Mouse (Mus musculus) limb, embryonic 13.5 days (tissue): Measurements from ENCODE around the gene Igfbp7. TPM values are rescaled to one million over a fixed set of nuclear protein-coding genes. Genes with fewer than 3 reads are reported as not detected.

Experiments used
- ATAC-seq: fragments of 200-750 bp; cut with Nextera tagmentation; 2 replicates; pipeline ENCODE4 v1.8.0; 2017; ENCODE audit warnings: low read depth, moderate number of reproducible peaks, moderate TSS enrichment; ENCODE audit not compliant: low FRiP score
- H3K27ac ChIP-seq: fragments of 300-500 bp; sonication (generic); 2 replicates; pipeline ENCODE4 v1.5.1; 2015; ENCODE audit warnings: inconsistent platforms, mild to moderate bottlenecking, moderate library complexity
- H3K27me3 ChIP-seq: fragments of 300-500 bp; sonication (generic); 2 replicates; pipeline ENCODE4 v1.6.1; 2015; ENCODE audit warnings: mild to moderate bottlenecking, inconsistent platforms
- H3K36me3 ChIP-seq: fragments of 300-500 bp; sonication (generic); 2 replicates; pipeline ENCODE4 v1.6.1; 2015; ENCODE audit warnings: inconsistent platforms, mild to moderate bottlenecking, moderate library complexity
- H3K4me1 ChIP-seq: fragments of 300-500 bp; sonication (generic); 2 replicates; pipeline ENCODE4 v1.6.1; 2015; ENCODE audit warnings: inconsistent platforms
- H3K4me2 ChIP-seq: fragments of 300-500 bp; sonication (generic); replicated peaks from 2 replicates; pipeline ENCODE4 v1.6.1; 2015; ENCODE audit warnings: inconsistent platforms, mild to moderate bottlenecking, moderate library complexity
- H3K4me3 ChIP-seq: fragments of 300-500 bp; sonication (generic); 2 replicates; pipeline ENCODE4 v1.5.1; 2015; ENCODE audit warnings: moderate library complexity, mild to moderate bottlenecking, inconsistent platforms
- H3K9ac ChIP-seq: fragments of 300-500 bp; sonication (generic); 2 replicates; pipeline ENCODE4 v1.6.1; 2015; ENCODE audit warnings: mild to moderate bottlenecking, inconsistent platforms
- H3K9me3 ChIP-seq: fragments of 300-500 bp; sonication (generic); 2 replicates; pipeline ENCODE4 v1.6.1; 2016; ENCODE audit warnings: inconsistent platforms
- whole genome bisulfite sequencing: fragments of 180-500 bp; shearing (Covaris S2); methylation state at CpG from one replicate; pipeline ENCODE4 v1.1.7; 2015; 5-methylcytosine and 5-hydroxymethylcytosine counted together
- polyA plus RNA-seq: library from polyadenylated mRNA; unstranded; fragments of >200 nt; fragmentation: Nextera tagmentation; extraction: Ambion mirVana; gene quantifications from 2 replicates; pipeline ENCODE4 v1.2.1, GENCODE M21; 2015

Gene Igfbp7
- polyA plus RNA-seq, 1 experiment from 2014 or later: 33.4 TPM

DNA sequence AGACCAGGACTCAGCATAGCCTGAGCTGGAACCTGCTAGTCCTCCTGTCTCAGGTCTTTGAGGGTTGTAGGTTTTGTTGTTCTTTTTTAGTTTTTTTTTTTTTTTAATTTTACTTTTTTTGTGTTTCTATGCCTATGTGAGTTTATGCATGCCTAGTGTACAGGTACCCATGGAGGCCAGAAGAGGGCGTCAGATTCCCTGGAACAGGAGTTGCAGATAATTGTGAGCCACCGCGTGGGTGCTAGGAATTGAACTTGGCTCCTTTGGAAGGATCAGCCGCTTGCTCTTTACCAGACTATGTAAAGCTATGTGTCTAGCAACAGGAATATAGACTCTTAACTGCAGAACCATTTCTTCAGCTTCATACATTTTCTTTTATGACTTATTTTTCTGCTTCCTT is 93.6 kb downstream of the Igfbp7 start:
- Histone ChIP-seq H3K9me3 (no peaks in the 10 kb centered on the region), H3K4me1 (peaks cover 10% of the 10 kb centered on the region), H3K4me3 (no peak overlapping the region), H3K4me2 (no peak overlapping the region), H3K27ac (no peak overlapping the region), H3K9ac (no peak overlapping the region), H3K27me3 (no peaks in the 10 kb centered on the region), H3K36me3 (peaks cover 59% of the 10 kb centered on the region)
- ATAC-seq: no peak
- 97% methylated on average over 4 of the region's 4 CpGs for WGBS

DNA sequence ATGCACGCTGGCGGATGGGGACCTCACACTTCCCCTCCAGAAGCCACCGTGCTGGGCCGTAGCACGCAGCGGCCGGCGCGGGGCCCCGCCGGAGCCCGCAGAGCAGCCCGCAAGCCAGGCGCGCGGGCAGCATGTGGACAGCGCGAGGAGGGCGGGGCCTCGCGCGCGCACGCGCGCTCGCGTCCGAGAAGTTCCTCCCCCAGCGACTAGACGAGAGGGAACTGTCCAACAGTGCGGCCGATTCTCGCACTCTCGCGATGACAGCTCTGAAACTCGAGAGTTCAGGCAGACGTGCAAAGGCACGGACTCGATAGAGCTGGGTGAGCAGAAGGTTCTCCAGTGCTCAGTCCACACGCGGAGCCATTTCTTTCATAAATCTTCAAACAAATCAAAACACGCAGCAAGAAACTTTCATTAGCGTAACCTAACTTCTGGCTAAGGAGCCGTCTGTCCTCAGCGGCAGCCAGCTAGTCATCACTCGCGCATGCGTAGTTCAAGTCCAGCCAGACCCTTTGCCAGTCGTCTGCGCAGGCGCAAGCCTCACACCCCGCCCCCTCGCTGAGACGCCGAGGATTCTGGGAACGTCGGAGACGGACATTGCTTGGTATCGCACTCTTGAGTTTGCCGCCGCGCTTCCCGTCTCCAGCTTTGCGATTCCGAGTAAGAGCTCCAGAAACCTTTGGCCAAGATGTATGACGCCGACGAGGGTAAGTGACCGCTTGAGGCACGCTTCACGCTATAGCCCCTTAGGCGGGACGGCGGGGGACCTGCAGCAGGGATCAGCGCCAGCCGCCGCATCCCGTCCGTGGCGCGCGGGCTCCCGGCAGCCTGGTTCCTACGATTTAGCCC is 97.7 kb downstream of the Igfbp7 start, which contains the start of the genes Noa1 and Polr2b:
TSS of gene Noa1 (minus strand) at position 161 of the 849 bp plus-strand sequence.
TSS of gene Polr2b (plus strand) at position 224 of the 849 bp plus-strand sequence.
- Histone ChIP-seq H3K9me3 (no peaks in the 10 kb centered on the region), H3K4me2 (peak within 1 kb of the TSS; percentile 100), H3K36me3 (peaks cover 42% of the 10 kb centered on the region), H3K4me3 (peak within 1 kb of the TSS; percentile 93), H3K27ac (peak within 1 kb of the TSS; percentile 92), H3K27me3 (no peaks in the 10 kb centered on the region), H3K4me1 (peaks cover 26% of the 10 kb centered on the region), H3K9ac (peak within 1 kb of the TSS; percentile 88)
- ATAC-seq: peak; percentile 95
- under 1% methylated on average over 85 of the region's 85 CpGs for WGBS

DNA sequence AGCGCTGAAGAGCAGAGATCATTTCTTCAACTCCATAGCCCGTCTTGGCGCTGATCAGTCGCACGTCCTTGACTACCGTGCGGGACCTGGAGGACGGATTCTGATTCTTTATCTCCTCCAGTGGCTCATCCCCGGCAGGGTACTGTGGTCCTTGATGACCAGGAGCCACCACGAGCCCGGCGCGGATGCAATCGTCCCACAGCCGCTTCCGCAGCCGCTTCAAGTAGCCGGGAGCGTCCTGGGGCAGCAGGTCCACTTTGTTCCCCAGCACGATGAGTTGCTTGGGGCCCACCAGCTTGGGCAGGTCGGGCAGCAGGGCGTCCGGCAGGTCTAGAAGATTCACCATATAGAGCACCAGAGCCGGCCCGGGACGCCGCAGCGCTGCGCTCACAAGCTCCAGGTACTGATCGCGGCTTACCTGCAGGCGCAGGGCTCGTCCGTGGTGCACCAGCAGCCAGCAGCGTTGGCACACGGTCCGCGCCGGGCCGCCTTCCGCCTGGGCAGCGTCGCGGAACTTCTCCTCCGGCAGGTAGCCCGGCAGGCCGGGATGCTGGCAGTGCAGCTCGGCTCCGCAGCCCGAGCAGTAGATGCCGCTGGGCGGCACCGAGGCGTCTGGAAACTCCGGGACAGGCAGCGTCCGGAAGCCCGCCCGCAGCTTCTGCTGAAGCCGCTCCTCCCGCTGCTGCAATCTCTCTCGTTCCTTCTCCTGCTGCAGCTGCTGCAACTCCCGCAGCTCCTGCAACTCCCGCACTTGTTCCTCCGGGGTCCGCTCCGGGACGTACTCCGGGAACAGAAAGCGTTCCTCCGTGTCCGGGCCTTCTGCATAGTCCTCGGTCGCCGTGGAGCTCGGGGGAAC is 98.6 kb downstream of the Igfbp7 start:
- peak; percentile 30 for ATAC-seq
- peak overlapping the region; percentile 92; the same call in 1 of the 2 replicates for H3K27ac ChIP-seq
- H3K36me3 ChIP-seq: peaks cover 41% of the 10 kb centered on the region
- peak overlapping the region; percentile 88 for H3K9ac ChIP-seq
- H3K4me3 ChIP-seq: peak overlapping the region; percentile 93
- peak overlapping the region; percentile 100 for H3K4me2 ChIP-seq
- H3K27me3 ChIP-seq: no peaks in the 10 kb centered on the region
- WGBS: under 1% methylated on average over 76 of the region's 76 CpGs
- H3K4me1 ChIP-seq: peaks cover 26% of the 10 kb centered on the region
- no peaks in the 10 kb centered on the region for H3K9me3 ChIP-seq

DNA sequence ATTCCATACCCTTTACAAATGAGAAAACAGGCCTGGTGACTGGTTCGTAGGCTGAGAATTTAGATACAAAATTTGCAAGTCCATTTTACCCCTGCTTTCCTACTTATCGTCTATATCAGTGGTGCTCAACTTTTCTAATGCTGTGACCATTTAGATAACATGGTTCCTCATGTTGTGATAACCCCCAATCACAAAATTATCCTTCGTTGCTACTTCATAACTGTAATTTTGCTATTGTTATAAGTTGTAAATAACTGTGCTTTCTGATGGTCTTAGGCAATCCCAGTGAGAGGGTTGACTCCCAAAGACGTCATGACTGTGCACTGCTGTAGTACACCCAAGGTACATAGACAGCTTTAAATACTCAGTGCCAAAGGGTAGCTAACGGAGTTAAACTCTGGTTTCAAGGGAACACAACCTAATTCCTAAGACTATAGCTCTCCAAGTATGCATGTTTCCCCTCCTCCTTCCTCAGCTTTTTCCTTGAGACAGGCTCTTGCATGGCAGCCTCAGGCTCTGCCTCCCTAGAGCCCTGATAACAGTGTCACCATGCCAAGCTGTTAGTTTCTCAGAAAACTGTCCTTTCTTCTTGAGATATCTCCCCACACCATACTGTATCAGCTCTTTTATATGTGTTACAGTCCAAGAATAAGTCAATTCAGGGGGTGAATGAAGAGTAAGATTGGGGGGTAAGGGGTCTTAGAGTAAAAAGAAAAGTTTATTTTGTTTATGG is 99.9 kb downstream of the Igfbp7 start:
- Histone ChIP-seq H3K27ac (no peak overlapping the region), H3K36me3 (peaks cover 34% of the 10 kb centered on the region)
- 81% methylated on average over 5 of the region's 5 CpGs for WGBS

DNA sequence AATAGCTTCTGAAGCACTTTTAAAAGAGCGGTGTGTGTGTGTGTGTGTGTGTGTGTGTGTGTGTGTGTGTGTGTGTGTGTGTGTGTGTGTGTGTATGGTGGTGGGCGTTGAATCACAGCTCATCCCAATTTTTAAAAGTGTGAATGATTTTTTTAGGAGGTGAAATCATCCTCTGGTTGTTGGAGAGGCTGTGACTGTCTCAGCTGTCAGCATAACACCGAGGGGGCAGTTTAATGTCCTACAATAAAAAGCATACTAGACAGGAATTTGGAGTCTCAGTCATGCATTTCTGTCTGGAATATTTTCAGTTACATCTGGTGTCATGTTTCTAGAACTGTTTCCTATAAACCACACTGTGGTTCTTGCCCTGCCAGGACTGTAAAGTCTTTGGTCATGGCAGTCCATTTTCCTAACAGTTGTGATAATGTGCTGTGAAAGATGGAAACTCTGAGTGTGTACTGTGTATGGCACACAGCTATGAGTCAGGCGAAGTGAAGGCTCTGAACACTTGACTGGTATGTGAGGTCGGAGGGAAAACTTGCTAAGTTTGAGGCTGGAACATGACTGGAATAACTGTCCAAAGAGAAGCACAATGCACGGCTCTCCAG is 106.4 kb downstream of the Igfbp7 start:
- H3K27ac ChIP-seq: no peak overlapping the region; the same call in 1 of the 2 replicates
- no peak overlapping the region for H3K4me2 ChIP-seq
- peak; percentile 71; the same call in 1 of the 2 replicates for ATAC-seq
- no peaks in the 10 kb centered on the region for H3K27me3 ChIP-seq
- 69% methylated on average over 6 of the region's 6 CpGs for WGBS
- no peak overlapping the region for H3K4me3 ChIP-seq
- no peaks in the 10 kb centered on the region for H3K9me3 ChIP-seq
- H3K4me1 ChIP-seq: 0 out of 2 replicates have a peak, but pooled peaks cover 2% of the 10 kb centered on the region
- peaks cover 69% of the 10 kb centered on the region for H3K36me3 ChIP-seq
- no peak overlapping the region for H3K9ac ChIP-seq

More for the DNA sequence above, 99.9 kb downstream of the Igfbp7 start:
- Histone ChIP-seq H3K9ac (peak overlapping the region; percentile 88), H3K4me3 (peak overlapping the region; percentile 93), H3K9me3 (no peaks in the 10 kb centered on the region), H3K4me1 (peaks cover 26% of the 10 kb centered on the region), H3K4me2 (peak overlapping the region; percentile 100), H3K27me3 (no peaks in the 10 kb centered on the region)
- ATAC-seq: no peak

DNA sequence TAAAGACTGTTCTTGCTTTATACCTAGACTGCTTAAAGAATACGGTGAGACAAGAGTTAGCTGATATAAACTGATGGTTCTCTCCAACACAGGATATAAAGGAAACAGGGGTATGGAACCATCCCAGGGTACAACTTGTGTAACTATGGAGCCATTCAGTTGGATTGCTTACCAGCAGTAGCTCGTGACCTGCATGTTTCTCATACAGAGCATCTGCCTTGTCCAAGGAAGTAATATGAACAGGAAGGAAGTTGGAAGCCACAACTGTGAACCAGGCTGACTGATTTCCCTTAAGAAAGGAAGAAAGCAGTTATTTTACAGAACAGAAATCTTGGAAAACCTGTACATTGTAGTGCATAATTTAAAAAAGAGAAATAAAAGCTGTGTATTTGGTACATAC is 108.4 kb downstream of the Igfbp7 start:
- Histone ChIP-seq H3K9me3 (no peaks in the 10 kb centered on the region), H3K9ac (no peak overlapping the region), H3K36me3 (peaks cover 67% of the 10 kb centered on the region), H3K4me3 (no peak overlapping the region), H3K27ac (no peak overlapping the region), H3K27me3 (no peaks in the 10 kb centered on the region), H3K4me1 (0 out of 2 replicates have a peak, but pooled peaks cover 2% of the 10 kb centered on the region), H3K4me2 (no peak overlapping the region)
- no peak for ATAC-seq
- WGBS: 89% methylated on average over 2 of the region's 2 CpGs

Other genes starting within 250 kb of the Igfbp7 start
- gene Spink2, start 196.6 kb downstream of the Igfbp7 start, polyA plus RNA-seq: 1.4 and 1.9 TPM in 2 replicates
- gene Rest, start 142.6 kb downstream of the Igfbp7 start, polyA plus RNA-seq: 56.2 and 57.2 TPM in 2 replicates
- gene Noa1, start 98.0 kb downstream of the Igfbp7 start, polyA plus RNA-seq: 25.8 and 26.7 TPM in 2 replicates
- 67.9 and 71.4 TPM in 2 replicates for gene Polr2b, start 97.9 kb downstream of the Igfbp7 start, polyA plus RNA-seq